Mouse (Mus musculus) ES-CJ7 (cell line): Measurements from ENCODE around the gene Slc35f6.
A peak's percentile ranks its signal among the peaks of the same experiment; 100 is the strongest.

ENCODE experiments used
- DNase-seq: peaks from one replicate; pipeline ENCODE4 v3.0.0; 2011; ENCODE audit warnings: low read depth, low spot score

Gene Slc35f6

DNA sequence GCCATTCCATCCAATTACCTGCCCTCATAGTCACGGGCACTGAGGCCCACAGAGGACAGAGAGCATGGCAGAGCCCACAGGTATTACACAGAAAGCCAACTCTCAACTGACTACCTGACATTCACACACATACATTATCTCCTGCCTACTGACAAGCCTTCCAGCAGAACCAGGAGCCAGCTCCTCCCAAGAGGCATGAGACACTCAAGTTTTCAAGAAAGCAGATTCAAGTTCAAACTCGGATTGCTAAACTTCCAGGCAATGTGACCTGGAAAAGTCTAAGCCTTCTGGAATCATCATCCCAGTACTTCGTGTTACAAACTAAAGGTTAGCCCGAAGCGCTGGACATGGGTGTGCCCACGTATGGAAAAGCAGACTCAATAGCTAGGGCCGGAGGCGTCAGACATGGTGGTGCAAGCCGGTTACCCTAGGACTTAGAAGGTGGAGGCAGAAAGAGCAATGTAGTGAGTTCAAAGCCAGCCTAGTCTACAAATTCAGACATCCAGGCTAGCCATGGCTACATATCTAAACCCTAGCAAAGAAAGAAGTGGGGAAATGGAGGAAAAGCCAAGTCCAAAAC, 26.4 kb upstream of the Slc35f6 start:
- no peak for DNase-seq

DNA sequence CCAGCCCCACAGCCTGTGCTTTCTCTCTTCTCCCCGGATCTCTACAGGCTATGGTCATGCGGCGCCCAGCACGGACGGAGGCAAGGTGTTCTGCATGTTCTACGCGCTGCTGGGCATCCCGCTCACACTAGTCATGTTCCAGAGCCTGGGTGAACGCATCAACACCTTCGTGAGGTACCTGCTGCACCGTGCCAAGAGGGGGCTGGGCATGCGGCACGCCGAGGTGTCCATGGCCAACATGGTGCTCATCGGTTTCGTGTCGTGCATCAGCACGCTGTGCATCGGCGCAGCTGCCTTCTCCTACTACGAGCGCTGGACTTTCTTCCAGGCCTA, 25.9 kb upstream of the Slc35f6 start:
- DNase-seq: no peak

DNA sequence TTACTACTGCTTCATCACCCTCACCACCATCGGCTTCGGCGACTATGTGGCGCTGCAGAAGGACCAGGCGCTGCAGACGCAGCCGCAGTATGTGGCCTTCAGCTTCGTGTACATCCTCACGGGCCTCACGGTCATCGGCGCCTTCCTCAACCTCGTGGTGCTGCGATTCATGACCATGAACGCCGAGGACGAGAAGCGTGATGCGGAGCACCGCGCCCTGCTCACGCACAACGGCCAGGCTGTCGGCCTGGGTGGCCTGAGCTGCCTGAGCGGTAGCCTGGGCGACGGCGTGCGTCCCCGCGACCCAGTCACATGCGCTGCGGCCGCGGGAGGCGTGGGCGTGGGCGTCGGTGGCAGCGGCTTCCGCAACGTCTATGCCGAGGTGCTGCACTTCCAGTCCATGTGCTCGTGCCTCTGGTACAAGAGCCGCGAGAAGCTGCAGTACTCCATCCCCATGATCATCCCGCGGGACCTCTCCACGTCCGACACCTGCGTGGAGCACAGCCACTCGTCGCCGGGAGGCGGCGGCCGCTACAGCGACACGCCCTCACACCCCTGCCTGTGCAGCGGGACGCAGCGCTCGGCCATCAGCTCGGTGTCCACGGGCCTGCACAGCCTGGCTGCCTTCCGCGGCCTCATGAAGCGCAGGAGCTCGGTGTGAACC, 25.4 kb upstream of the Slc35f6 start:
- DNase-seq: peak; percentile 53

DNA sequence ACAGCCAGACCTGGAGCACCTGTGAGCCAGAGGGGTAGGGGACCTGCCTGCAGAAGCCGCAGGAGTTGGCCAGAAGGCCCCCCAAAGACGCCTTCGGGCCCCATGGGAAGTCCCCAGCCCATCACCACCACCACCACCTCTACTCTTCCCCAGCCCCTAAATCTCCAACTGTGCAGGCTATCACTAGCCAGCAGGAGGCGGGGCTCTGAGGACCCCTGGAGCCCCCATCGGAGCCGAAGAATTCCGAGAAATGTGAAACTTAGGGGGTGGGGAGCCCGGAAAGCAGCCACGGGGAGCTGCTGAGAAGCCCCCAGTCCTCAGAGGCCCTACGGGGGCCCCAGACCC, 24.9 kb upstream of the Slc35f6 start:
- DNase-seq: no peak

DNA sequence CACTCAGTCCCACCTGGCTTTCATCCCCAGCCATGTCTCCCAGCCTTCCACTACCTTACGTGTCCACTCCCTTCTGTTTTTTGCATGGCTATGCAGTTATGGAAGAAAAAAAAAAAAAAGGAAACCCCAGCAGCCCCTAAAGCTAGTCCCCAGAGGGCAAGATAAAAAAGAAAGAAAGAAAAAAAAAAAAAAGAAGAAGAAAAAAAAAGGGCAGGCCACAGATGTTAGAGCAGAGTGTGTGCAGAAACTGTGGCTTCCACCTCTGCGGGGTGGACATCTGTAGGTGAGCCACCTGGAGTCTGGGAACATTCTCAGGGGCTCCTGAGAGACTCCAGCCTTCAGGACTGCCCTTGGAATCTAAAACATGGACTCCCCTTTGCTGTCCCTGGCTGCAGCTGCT, 24.4 kb upstream of the Slc35f6 start:
- no peak for DNase-seq

DNA sequence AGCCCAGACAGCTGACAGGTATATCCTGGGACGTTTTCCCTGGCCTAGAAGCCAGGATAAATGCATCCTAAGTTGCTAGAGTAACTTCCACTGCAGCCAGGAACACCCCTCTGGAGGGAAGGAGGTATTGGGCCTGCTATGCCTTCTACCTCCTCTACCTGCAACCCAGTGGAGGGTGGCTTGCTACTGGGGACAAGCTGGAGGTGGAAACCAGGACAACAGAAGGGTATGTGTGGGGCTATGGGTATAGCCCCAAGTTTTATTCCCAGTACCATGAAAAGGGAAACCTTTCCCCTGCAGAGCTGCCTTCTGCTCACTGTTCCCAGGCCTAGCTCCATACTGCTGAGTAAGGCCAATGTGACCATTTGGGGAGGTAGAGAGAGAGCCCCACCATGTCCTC, 23.4 kb upstream of the Slc35f6 start:
- no peak for DNase-seq

DNA sequence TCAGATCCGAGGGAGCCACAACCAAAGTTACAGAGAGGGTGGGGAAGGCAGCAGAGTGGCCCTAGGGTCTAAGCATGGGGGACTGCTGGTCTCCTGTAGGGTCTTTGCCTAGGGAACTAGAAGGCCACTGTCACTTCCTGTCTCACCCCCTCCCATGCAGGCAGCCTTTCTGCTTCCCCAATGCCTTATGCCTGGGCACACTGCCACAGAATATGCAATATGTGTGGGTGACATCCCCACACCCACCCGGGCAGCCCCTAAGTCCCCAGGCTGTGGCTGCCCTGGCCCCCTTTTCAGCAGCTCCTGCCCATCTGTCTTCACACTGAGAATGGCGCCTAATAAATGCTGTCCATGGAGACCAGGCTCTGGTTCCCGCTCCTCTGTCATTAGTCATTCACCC, 22.8 kb upstream of the Slc35f6 start:
- DNase-seq: no peak

DNA sequence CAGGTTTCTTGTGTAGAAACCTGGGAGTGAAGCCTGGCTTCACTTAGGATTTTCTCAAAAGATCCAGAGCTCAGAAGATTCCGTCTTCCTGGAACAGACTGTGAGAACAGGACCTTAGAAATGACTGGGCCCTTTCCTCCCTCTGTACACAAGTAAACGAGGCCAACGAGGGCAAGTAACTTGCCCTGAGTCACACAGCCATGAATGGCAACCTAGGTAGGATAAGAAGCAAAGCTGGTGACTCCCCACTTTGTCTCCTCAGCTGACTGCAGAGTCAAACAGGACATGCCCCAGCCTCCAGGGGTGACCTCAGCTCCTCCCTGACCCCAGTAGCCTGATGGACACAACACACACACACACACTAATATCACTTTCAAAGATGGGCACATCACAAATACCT, 22.4 kb upstream of the Slc35f6 start:
- DNase-seq: no peak

DNA sequence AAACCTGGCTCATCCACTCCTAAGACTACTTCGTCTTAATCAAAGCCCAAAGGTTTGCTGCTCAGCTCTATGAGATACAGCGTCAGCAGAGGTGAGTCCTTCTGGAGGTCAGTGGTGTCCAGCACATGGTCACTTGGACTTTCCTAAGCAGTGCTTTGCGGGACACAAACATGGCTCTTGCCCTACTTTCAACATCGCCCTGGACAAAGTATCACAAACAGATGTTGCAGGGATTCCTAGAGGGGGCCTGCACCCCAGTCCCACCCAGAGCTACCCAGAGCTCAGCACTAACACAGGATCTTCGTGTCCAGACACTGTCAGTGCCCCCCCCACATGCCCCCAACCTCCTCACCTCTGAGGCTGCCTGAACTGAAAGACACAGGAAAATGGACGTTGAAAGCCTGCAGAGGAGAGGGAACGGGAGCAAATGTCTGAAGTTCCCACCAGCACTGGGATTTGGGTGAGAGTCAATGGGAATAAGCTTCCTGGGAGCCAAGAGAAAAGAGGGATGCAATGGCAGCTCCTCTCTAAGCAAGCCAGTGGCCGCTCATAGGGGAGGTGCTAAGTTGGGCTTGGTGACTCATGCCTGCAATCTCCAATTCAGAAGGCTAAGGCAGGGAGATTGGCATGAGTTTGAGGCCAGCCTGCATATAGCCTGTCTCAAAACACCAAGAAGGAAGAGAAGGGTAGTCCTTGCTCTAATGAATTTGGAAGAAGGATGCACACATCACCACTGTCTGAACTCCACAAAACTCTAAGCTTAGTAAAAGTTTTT, 21.2 kb upstream of the Slc35f6 start:
- DNase-seq: no peak

DNA sequence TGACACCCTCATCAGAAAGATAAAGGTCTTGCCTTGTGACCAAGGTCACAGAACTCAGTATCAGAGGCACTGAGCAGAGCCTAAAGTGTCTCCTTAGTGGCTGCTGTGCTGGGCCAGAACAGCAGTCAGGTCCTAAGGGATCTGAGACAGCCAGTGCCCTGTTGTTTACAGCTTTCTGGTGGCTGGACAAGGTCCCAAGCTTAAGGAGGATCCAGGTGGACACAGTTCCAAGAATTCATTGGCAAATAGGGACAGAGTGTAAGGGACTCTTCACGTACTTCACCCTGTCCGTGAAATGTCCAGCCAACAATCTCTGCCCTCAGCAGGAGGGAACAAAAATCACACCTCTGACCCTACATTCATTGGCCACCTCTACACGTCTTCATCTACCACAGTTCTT, 19.2 kb upstream of the Slc35f6 start:
- DNase-seq: no peak

DNA sequence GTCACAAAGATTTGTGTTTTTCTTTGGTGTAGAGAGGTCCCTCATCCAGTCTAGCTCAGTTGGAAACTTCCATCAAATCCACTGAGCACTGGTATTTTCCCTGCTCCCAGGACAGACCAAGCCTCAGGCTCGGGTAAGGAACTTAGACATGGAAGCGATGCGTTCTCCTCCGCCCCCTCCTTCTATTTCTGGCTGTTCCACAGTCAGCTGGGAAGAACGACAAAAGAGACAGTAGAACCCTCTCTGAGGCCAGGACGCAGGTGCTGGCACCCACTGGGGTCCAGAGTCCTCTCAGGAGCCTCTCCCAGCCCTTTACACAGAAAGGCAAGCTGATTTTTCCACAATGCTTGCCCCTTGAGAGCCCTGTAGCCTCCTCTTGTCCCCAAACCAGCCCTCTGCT, 17.3 kb upstream of the Slc35f6 start:
- no peak for DNase-seq

DNA sequence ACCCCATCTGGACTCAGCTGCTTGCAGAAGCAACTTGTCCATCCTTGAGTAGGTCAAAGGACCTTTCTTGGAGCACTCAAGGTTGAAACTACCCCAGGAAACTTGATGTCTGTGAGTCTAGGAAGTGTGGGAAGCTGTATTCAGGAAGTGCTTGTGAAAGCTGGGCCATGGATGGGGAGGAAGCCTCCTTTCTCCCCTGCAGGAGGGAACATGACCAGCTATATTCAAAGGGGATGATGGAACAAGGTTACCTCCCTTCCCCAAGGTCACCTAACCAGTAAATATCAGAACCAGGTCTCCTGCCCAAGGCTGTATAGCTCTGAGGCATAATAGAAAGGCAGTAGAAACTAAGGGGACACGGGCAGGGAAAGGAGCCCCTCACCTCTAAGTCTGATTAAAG, 15.6 kb upstream of the Slc35f6 start:
- no peak for DNase-seq

DNA sequence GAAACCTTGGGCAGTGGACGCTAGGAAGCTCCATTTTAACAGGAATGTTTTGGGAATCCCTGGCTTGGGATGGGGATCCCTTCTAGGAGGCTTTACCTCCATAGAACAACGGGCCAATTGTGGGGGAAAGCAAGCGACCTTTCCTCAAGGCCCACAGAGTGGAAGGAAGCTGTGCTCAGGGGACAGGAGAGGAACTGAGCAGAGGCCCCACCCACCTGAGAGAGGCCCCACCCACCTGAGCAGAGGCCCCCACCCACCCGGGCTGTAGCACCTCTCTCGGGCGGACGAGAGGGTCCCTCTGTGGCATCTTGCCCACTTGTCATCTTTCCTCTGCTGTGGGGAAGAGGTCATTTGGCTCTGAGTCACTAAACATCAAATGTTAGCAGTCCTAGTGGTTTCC, 10.7 kb upstream of the Slc35f6 start:
- no peak for DNase-seq

DNA sequence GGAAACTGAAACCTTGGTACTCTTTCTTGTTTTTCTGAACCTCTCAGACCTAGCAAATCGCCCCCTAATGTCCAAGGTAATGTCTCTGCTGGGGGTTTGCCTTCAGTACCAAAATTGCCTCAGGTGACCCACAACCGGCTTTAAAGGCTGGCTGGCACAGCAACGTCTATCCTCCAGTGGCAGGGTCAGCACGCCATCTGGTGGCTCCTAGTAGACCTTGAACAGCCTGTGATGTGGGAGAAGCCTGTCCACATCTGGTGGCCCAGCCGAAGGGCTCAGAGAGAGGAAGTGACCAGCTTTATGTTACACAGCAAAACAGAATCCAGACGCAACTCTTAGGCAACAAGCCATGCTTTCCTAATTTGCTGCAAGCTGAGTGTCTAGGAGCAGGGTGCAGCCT, 9.7 kb upstream of the Slc35f6 start:
- DNase-seq: peak; percentile 73

DNA sequence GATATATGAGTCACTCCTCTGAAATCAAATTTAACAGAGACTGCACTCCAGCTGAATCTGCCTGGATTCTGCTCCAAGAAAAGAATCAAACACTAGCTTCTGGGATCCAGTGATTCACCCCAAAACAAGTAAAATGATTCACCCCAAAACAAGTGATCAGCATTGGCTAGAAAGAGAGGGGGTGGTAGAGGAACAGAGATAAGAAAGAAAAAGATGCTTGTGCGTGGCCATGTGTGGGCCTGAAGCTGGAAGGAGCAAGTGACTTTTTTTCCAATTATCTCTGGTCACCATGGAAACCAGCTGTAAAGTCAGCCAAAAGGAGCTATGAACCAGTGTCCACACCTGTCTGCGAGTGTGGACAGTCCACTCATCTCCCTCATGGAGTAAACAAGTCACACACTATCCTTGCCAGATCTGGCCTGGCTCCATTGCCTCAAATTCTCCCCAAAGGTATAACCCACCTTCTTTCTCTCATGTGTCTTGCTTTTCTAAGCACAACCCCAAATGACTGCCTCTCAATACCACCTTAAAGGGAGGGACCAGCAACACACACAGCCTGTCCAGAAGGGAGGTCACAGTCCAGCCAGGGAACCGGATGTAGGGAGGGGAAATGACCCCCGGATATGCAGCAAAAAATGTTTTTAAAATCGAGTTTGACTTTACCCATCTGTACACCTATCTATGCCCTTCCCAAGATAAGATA, 4.1 kb upstream of the Slc35f6 start:
- no peak for DNase-seq

DNA sequence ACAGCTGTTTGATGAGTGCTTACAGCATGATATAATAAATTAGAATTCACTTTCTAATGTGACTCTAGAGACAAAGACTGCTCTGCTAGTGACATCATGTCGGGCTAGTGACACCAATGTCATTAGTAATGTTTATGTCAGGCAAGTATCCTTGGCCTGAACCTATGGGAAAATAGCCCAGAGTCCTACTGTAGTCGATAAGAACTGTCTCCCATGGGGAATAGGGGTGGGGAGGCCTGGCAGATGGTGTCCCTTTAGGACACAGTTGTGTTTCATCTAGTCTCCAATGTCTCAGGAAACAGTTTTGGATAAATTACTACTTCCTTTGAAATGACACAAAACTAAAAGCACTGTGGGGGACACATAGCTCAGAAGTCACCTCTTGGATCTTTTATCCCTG, 1.7 kb upstream of the Slc35f6 start:
- DNase-seq: no peak

DNA sequence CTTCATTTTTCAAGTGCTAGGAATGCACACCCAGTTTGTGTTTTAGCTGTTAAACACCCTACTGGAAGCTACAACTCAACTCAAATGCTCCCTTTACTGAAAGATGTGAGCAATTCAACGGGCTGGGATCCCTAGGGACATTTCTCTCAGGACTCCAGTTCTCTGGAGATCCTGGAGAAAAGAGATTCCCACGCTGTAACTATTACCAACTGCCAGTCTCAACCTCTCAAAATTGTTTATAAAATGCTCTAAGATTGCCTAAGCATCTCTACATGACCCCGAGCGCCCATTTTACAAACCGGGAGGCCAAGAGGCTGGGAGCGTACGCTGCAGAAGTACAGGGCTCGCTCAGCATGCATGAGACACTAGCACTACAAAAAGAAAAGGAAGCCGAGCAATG, 337 bp upstream of the Slc35f6 start:
- no peak for DNase-seq

DNA sequence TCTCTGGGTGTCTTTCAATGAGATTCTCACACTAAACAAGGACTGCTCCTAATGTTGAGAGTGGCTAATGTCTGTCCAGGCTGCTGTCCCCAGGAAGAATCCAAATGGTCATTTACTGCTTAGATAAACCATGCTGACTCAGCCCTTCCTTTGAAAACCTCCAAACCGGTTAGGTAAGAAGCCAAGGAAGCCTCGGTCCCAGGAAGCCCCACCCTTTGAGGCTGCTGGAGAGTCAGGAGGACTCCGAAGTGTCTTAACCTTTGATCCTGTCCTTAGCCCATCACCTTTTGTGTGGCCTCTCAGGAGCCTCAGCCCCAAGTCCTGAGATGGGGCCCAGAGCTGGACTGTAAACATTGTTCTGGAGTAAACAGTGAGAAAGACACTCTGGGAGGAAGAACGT, 1.8 kb downstream of the Slc35f6 start:
- DNase-seq: no peak

DNA sequence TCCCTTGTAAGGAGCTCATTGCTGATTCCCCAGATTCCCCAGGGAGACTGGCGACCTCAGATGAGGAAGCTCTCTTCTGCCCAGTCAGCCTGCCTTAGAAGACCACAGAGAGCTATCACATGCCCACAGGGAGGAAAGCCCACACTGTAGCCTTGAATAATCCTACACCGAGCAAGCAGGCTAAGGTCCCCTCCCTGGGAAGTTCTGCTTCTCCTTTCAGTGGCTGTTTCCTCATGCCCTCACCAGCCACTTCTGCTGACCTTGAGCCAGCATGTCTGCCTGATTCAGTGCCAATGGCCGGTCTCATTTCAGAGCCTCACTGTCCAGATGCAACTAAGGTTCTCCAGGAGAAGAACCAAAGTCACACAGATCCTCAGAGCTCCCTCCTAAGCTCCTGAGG, 3.0 kb downstream of the Slc35f6 start:
- DNase-seq: no peak

DNA sequence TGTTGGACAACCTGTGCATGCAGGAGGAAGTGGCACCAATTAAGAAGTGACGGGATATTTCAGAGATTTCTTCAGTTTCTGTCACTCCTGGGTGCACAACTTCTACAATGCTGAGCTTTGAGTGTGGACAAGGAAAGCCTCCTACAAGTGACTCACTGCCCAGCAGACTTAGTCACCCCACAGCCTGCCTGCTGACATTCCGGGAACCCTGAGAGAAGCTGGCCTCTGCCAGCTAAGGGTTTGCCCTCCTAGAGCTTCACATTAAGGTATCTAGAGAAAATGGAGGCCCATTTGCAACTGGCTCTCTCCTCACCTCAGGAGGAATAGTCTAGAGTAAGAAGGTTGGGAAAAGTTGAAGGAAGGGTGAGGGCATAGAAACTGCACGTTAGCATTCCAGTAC, 3.8 kb downstream of the Slc35f6 start:
- DNase-seq: no peak

DNA sequence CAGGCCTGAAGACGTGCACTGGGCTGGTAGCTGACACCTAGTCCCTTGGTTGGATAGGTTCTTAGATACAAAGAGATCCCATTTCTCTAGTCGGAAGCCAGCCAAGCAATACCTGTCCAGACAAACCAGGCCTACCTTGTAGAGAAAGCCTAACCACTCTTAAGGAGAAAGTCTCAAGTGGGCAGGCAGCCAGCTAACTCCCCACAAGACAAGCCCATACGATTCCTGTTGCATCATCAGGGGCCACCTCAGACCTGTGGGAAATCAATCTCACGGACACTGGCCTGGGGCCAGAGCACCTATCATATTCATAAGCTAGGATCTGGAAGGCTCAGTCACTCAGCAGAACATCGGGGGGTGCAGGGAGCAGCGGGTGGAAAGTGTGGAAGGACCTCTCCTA, 5.5 kb downstream of the Slc35f6 start:
- no peak for DNase-seq

DNA sequence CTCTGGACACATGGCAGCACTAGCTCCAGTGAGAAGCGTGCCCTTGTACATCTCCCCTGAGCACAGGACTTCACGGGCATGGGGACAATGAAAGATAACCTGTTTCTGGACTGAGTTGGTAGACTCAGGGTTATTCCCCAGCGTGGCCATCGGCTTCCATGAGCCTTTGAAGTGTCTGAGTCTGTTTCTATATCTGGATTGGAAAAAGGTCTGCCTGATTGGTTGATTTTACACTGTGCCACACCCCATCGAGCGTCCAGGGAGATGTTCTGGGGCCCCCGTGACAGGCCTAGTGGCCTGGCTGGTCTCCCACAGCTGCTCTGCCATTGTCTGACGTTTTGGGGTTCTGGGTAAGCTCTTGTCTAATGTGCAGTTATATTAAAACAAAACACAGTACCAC, 7.3 kb downstream of the Slc35f6 start:
- no peak for DNase-seq
